8 mouse cellular contexts compared by ENCODE assay signal in genomic region chr12:41023511-41024421, GRCm38 (mm10). TPM values are rescaled to one million over a fixed set of nuclear protein-coding genes. Genes with fewer than 3 reads are reported as not detected.
DNase-seq lines count a peak whose midpoint lies in the region; ATAC-seq and TF ChIP-seq lines count a peak whose summit lies in the region.

Immp2l (plus strand) TSS chr12:41024090.

- no peaks in the 10 kb centered on the region for H3K9me3 ChIP-seq in MEL (replicated peaks; ENCODE audit: insufficient read depth, low read length)
- no peaks in the 10 kb centered on the region for H3K9me3 ChIP-seq in forebrain, postnatal 0 days (ENCODE audit: low read length)
- H3K9me3 ChIP-seq in lung, embryonic 15.5 days: no peaks in the 10 kb centered on the region

- peak within 1 kb of the TSS; percentile 80 for H3K9ac ChIP-seq in MEL (ENCODE audit: control insufficient read depth, low read depth, low read length, poor library complexity, severe bottlenecking)
- H3K9ac ChIP-seq in forebrain, postnatal 0 days: peak within 1 kb of the TSS; percentile 70
- peak within 1 kb of the TSS; percentile 76 for H3K9ac ChIP-seq in lung, embryonic 15.5 days

- 3% methylated on average over 67 of the region's 68 CpGs for WGBS in cerebellum, adult 2 months
- 3% methylated on average over 62 of the region's 68 CpGs for WGBS in forebrain, postnatal 0 days
- 3% methylated on average over 68 of the region's 68 CpGs for WGBS in lung, embryonic 15.5 days

- H3K4me3 ChIP-seq in MEL (ENCODE audit: control insufficient read depth in 1 of 2, insufficient read depth in 1 of 2, low read depth in 2 of 2, low read length in 2 of 2): peak within 1 kb of the TSS; percentile 69 to 91
- peak within 1 kb of the TSS; percentile 76 for H3K4me3 ChIP-seq in cerebellum, adult 2 months (replicated peaks; ENCODE audit: insufficient read depth, low read depth, low read length)
- peak within 1 kb of the TSS; percentile 63 for H3K4me3 ChIP-seq in forebrain, postnatal 0 days (ENCODE audit: low read depth, low read length)
- peak within 1 kb of the TSS; percentile 63 for H3K4me3 ChIP-seq in lung, embryonic 15.5 days

- 0 out of 4 replicates have a peak, but pooled peaks of 1 of the 2 experiments have one; percentile 21 for TF ChIP-seq EP300 in MEL (IDR thresholded peaks at IDR 0.05; ENCODE audit: low read depth in 1 of 2, low read length in 2 of 2)

- peaks cover 0 to 6% of the 10 kb centered on the region in 2 experiments; a peak in 2 of 4 replicates for H3K36me3 ChIP-seq in MEL (ENCODE audit: control insufficient read depth in 1 of 2, insufficient read depth in 2 of 2, low read length in 2 of 2)
- H3K36me3 ChIP-seq in forebrain, postnatal 0 days (ENCODE audit: insufficient read depth): no peaks in the 10 kb centered on the region
- no peaks in the 10 kb centered on the region for H3K36me3 ChIP-seq in lung, embryonic 15.5 days

- TF ChIP-seq RAD21 in MEL (IDR thresholded peaks at IDR 0.05; ENCODE audit: low read depth, low read length): no peak

- H3K27ac ChIP-seq in MEL (ENCODE audit: control insufficient read depth, low read depth, low read length): peak within 1 kb of the TSS; percentile 40
- H3K27ac ChIP-seq in cerebellum, adult 2 months (ENCODE audit: insufficient read depth, low read length): peak within 1 kb of the TSS; percentile 27; the same call in 1 of the 2 replicates
- H3K27ac ChIP-seq in forebrain, postnatal 0 days (ENCODE audit: low read depth, low read length): peak within 1 kb of the TSS; percentile 66
- H3K27ac ChIP-seq in lung, embryonic 15.5 days: peak within 1 kb of the TSS; percentile 37; the same call in 1 of the 2 replicates

- peak; percentile 96 for ATAC-seq in forebrain, postnatal 0 days
- ATAC-seq in lung, embryonic 15.5 days (ENCODE audit: borderline replicate concordance, extremely low read depth, low FRiP score, low TSS enrichment): peak; percentile 99

- peak; percentile 95 for DNase-seq in MEL (ENCODE audit: low read depth, low spot score)
- DNase-seq in cerebellum, adult 2 months: peak; percentile 92 to 94
- DNase-seq in forebrain, postnatal 0 days: peak; percentile 91
- peak; percentile 97 for DNase-seq in heart, postnatal 4 days
- peak; percentile 87 to 90 for DNase-seq in layer of hippocampus, adult 8-10 months (ENCODE audit: low spot score in 2 of 2)
- DNase-seq in ovary, adult 18-20 months (ENCODE audit: low spot score): peak; percentile 90
- DNase-seq in thymus, postnatal 0 days (ENCODE audit: low spot score): peak; percentile 95

- no peak for TF ChIP-seq CTCF in MEL (IDR thresholded peaks at IDR 0.05 in 2 of 3, conservative IDR thresholded peaks at IDR 0.05 in 1 of 3; ENCODE audit: control insufficient read depth in 1 of 3, insufficient read depth in 1 of 3, low read depth in 2 of 3, low read length in 3 of 3, poor library complexity in 1 of 3, severe bottlenecking in 1 of 3)
- TF ChIP-seq CTCF in cerebellum, adult 2 months (IDR thresholded peaks at IDR 0.05; ENCODE audit: borderline replicate concordance, insufficient read depth, low read depth, low read length): no peak
- no peak for TF ChIP-seq CTCF in forebrain, postnatal 0 days (IDR thresholded peaks at IDR 0.05; ENCODE audit: low read depth)

- H3K4me1 ChIP-seq in MEL (ENCODE audit: control insufficient read depth in 1 of 2, insufficient read depth in 2 of 2, low read length in 2 of 2): peaks cover 0 to 5% of the 10 kb centered on the region in 2 experiments; a peak in 2 of 4 replicates
- H3K4me1 ChIP-seq in cerebellum, adult 2 months (ENCODE audit: control insufficient read depth, insufficient read depth, low read length): no peaks in the 10 kb centered on the region
- 0 out of 2 replicates have a peak, but pooled peaks cover 4% of the 10 kb centered on the region for H3K4me1 ChIP-seq in forebrain, postnatal 0 days (ENCODE audit: insufficient read depth)
- H3K4me1 ChIP-seq in lung, embryonic 15.5 days: no peaks in the 10 kb centered on the region

- no peaks in the 10 kb centered on the region for H3K27me3 ChIP-seq in MEL (ENCODE audit: control insufficient read depth in 1 of 2, insufficient read depth in 2 of 2, low read length in 2 of 2)
- no peaks in the 10 kb centered on the region for H3K27me3 ChIP-seq in cerebellum, adult 2 months (ENCODE audit: control insufficient read depth, insufficient read depth, low read length)
- H3K27me3 ChIP-seq in forebrain, postnatal 0 days (ENCODE audit: insufficient read depth, low read length): no peaks in the 10 kb centered on the region
- H3K27me3 ChIP-seq in lung, embryonic 15.5 days: no peaks in the 10 kb centered on the region

- no peaks in the 10 kb centered on the region; the same call in 1 of the 2 replicates for H3K79me2 ChIP-seq in MEL (ENCODE audit: control insufficient read depth, insufficient read depth, low read length, poor library complexity)

- H3K4me2 ChIP-seq in forebrain, postnatal 0 days (ENCODE audit: low read depth): peak within 1 kb of the TSS; percentile 53
- peak within 1 kb of the TSS; percentile 79 for H3K4me2 ChIP-seq in lung, embryonic 15.5 days

- peak; percentile 70 to 75; a peak in 3 of 4 replicates for TF ChIP-seq POLR2A in MEL (IDR thresholded peaks at IDR 0.05; ENCODE audit: control insufficient read depth in 1 of 2, insufficient read depth in 1 of 2, low read depth in 1 of 2, low read length in 2 of 2, poor library complexity in 1 of 2)
- TF ChIP-seq POLR2A in cerebellum, adult 2 months (IDR thresholded peaks at IDR 0.05; ENCODE audit: borderline replicate concordance, insufficient read depth, low read length): peak; percentile 36; the same call in 1 of the 2 replicates

TF ChIP-seq in MEL, 35 proteins besides CTCF, POLR2A, EP300 and RAD21:
- TF ChIP-seq GATA1 (IDR thresholded peaks at IDR 0.05; ENCODE audit: low read depth, low read length) (no peak), ZKSCAN1 (IDR thresholded peaks at IDR 0.05; ENCODE audit: low read depth, low read length) (no peak), SIN3A (IDR thresholded peaks at IDR 0.05; ENCODE audit: low read length) (0 out of 2 replicates have a peak, but pooled peaks have one; percentile 40), ZNF384 (IDR thresholded peaks at IDR 0.05; ENCODE audit: low read depth, low read length) (peak; percentile 90), POLR2AphosphoS2 (IDR thresholded peaks at IDR 0.05; ENCODE audit: low read length) (peak; percentile 64; the same call in 1 of the 2 replicates), CHD1 (IDR thresholded peaks at IDR 0.05; ENCODE audit: low read depth, low read length) (no peak), TBP (IDR thresholded peaks at IDR 0.05; ENCODE audit: low read depth, low read length) (peak; percentile 7; the same call in 1 of the 2 replicates), MXI1 (IDR thresholded peaks at IDR 0.05; ENCODE audit: low read depth, low read length) (peak; percentile 83), TCF12 (IDR thresholded peaks at IDR 0.05; ENCODE audit: low read depth, low read length) (0 out of 2 replicates have a peak, but pooled peaks have one; percentile 2), NRF1 (IDR thresholded peaks at IDR 0.05; ENCODE audit: insufficient read depth, low read depth, low read length, poor library complexity, severe bottlenecking) (peak; percentile 67), MAX (IDR thresholded peaks at IDR 0.05; ENCODE audit: low read length) (peak; percentile 46), ELF1 (IDR thresholded peaks at IDR 0.05; ENCODE audit: low read depth, low read length) (peak; percentile 66; the same call in 1 of the 2 replicates)

RNA-seq across cellular contexts. Expression of gene Immp2l, which starts in this region (rescaled TPM):
- total RNA-seq in MEL (2012; rRNA removed): 5.0 and 5.6 TPM in 2 replicates
- 1 to 10 TPM in 1 of 2 experiments, not detected in 1; 4.0 TPM for polyA plus RNA-seq in MEL (2012; ENCODE audit: insufficient read depth in 1 of 2, insufficient read length in 2 of 2, low read depth in 1 of 2, low replicate concordance in 2 of 2, missing spikeins in 1 of 2)
- polyA plus RNA-seq in cerebellum, adult 2 months (2012; rRNA removed): 8.5 and 11.4 TPM in 2 replicates
- 10.8 and 19.4 TPM in 2 replicates for total RNA-seq in forebrain, postnatal 0 days (2014; rRNA removed)
- polyA plus RNA-seq in forebrain, postnatal 0 days (2015; fragmentation: Nextera tagmentation; extraction: Ambion mirVana): 5.9 and 9.5 TPM in 2 replicates
- total RNA-seq in heart, postnatal 4 days (2021): 1 to 10 TPM; 5.2 to 8.1 TPM
- total RNA-seq in layer of hippocampus, adult 8-10 months (2022): 1 to 10 TPM; 4.8 to 8.9 (median 5.4) TPM
- polyA plus RNA-seq in lung, embryonic 15.5 days (2015; fragmentation: Nextera tagmentation; extraction: Ambion mirVana): 8.7 and 10.0 TPM in 2 replicates
- polyA plus RNA-seq in thymus, postnatal 0 days (2015; fragmentation: Nextera tagmentation; extraction: Ambion mirVana): 12.3 and 14.5 TPM in 2 replicates

Comparison
In these comparisons a context has a peak if more than half of its experiments do, and no peak if none do; other contexts are left out.
1. Peak in every context shown above with its lines: DNase-seq, ATAC-seq, H3K4me3 ChIP-seq and H3K27ac ChIP-seq.